Mouse (Mus musculus): ENCODE measurements at regions not wholly inside any gene's neighbourhood (a gene's known extent, or its start where the extent isn't known, plus 50 kb on each side); places are given as distances from the start of the nearest gene placed in this dataset.
A peak's percentile ranks its signal among the peaks of the same experiment; 100 is the strongest.

DNA sequence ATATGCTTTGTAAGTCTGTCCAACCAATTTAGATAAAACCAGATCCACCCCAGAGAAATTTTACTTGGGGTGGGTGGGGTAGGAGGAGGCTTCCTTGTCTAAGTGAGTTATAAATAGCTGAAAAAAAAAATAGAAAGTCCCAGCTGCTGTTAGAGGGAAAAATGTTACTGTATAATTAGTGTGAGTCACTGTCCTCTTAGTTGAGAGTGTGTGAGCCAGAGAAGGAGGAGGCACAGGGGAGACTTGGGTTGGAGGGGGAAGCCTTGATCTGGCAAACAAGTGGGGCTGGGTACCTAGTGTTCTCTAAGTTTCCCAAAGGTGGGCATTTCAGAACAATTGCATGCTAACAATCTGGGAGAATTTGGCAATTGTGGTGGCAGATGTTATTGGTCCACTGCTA is 103.8 kb upstream of the 4930474N05Rik start:
- DNase-seq (ENCODE audit: low spot score): peak; percentile 5

All from layer of hippocampus, adult 9-10 months (tissue).